Mouse (Mus musculus): Measurements from ENCODE around the gene Ly6g5b. TPM values are rescaled to one million over a fixed set of nuclear protein-coding genes. Genes with fewer than 3 reads are reported as not detected.
"Not testable (repeated sequence)": the region's sequence is repeated elsewhere in the genome, so short reads cannot be mapped to it uniquely, and the experiment has no call there.

Gene Ly6g5b
- polyA plus RNA-seq, 1 experiment from 2014 or later = 0.32 TPM

DNA sequence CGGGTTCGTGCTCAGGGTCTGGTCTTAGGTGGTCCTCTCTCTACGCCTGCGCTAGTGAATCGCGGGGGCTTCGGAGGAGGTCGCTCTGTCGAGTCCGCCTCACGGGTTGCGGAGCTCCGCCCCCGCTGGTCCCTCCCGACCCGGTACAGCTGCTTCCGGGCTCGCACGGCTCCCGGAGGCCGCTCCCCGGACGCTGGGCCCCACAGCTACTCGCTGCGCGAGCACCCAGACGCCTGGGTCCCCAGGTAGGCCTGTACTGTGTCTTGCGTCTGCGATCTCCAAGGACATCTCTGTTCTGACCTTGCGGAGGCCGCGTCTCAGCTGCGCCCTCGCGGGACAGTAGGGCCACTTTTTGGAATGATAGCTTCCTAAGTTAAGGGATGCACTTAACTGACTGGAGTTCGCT, 11.0 kb upstream of the Ly6g5b start, which contains the start of gene D17H6S53E:
D17H6S53E (plus strand) TSS at position 168 of the 406 bp plus-strand sequence.
- peak within 1 kb of the TSS; percentile 76 for H3K9ac ChIP-seq (replicated peaks)
- peaks cover 34% of the 10 kb centered on the region for H3K4me1 ChIP-seq (ENCODE audit: insufficient read depth)
- H3K27ac ChIP-seq (ENCODE audit: low read depth) = peak within 1 kb of the TSS; percentile 90
- WGBS (ENCODE audit: insufficient replicate concordance) = 4% methylated on average over 31 of the region's 36 CpGs
- TF ChIP-seq CTCF (IDR thresholded peaks at IDR 0.05; ENCODE audit: low read depth) (no peak), EP300 (IDR thresholded peaks at IDR 0.05; ENCODE audit: low read depth) (no peak)
- peak within 1 kb of the TSS; percentile 60 for H3K4me3 ChIP-seq (ENCODE audit: low read depth, low read length)
- peaks cover 24% of the 10 kb centered on the region for H3K36me3 ChIP-seq (replicated peaks; ENCODE audit: insufficient read depth, low read length)
- H3K9me3 ChIP-seq (ENCODE audit: low read length) = no peaks in the 10 kb centered on the region
- H3K27me3 ChIP-seq (ENCODE audit: insufficient read depth, low read length) = no peaks in the 10 kb centered on the region
- DNase-seq (peak; percentile 86), ATAC-seq (peak; percentile 48)
- H3K4me2 ChIP-seq (ENCODE audit: low read depth, low read length) = peak within 1 kb of the TSS; percentile 81

DNA sequence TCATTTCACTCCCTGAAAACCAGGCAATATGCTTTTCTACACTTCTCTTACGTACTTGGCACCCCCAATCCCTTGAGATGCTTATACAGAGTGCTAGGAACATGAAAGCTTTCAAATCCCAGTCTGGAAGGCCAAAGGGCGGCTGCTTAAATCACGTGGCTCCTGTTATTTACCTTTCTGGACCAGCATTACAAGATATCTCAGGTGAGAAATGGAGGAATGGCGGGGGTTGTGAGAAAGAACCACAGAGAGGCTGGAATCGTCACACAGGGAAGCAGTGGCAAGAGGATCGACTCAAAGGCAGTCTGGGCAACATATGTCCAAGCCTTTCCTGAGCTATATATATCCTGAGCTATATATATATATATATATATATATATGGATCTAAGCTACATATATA, 10.3 kb upstream of the Ly6g5b start:
- Histone ChIP-seq H3K4me3 (ENCODE audit: low read depth, low read length) (peak overlapping the region; percentile 60), H3K27me3 (ENCODE audit: insufficient read depth, low read length) (no peaks in the 10 kb centered on the region), H3K4me1 (ENCODE audit: insufficient read depth) (peaks cover 34% of the 10 kb centered on the region), H3K27ac (ENCODE audit: low read depth) (peak overlapping the region; percentile 90), H3K36me3 (replicated peaks; ENCODE audit: insufficient read depth, low read length) (peaks cover 23% of the 10 kb centered on the region), H3K9ac (replicated peaks) (peak overlapping the region; percentile 76), H3K4me2 (ENCODE audit: low read depth, low read length) (peak overlapping the region; percentile 81), H3K9me3 (ENCODE audit: low read length) (no peaks in the 10 kb centered on the region)
- no peak for DNase-seq
- WGBS (ENCODE audit: insufficient replicate concordance) = 32% methylated on average over 6 of the region's 6 CpGs
- no peak for TF ChIP-seq CTCF (IDR thresholded peaks at IDR 0.05; ENCODE audit: low read depth)
- no peak for TF ChIP-seq EP300 (IDR thresholded peaks at IDR 0.05; ENCODE audit: low read depth)
- ATAC-seq = no peak

DNA sequence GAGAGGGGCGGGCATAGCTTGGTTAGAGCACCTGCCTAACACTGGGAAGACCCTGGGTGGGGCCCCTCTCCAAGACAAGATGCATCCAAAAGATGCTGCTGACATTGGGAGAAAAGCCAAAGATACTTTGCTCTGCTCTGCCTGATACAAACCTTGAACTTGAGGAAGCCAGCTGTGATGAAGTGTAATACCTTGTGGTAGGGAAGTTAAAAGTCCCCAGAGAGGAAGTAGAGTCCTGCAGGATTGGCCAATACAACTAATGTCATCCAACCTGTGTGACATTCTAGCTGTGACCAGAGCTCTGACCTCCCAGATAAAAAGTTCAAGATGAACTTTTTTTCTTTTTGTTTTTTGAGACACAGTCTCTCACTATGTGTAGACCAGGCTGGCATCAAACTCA, 9.9 kb upstream of the Ly6g5b start:
- Histone ChIP-seq H3K36me3 (replicated peaks; ENCODE audit: insufficient read depth, low read length) (peaks cover 18% of the 10 kb centered on the region), H3K4me1 (ENCODE audit: insufficient read depth) (peaks cover 34% of the 10 kb centered on the region), H3K4me2 (ENCODE audit: low read depth, low read length) (peak overlapping the region; percentile 81), H3K27ac (ENCODE audit: low read depth) (peak overlapping the region; percentile 90), H3K9me3 (ENCODE audit: low read length) (no peaks in the 10 kb centered on the region), H3K4me3 (ENCODE audit: low read depth, low read length) (no peak overlapping the region), H3K9ac (replicated peaks) (no peak overlapping the region), H3K27me3 (ENCODE audit: insufficient read depth, low read length) (no peaks in the 10 kb centered on the region)
- 82% methylated on average over 1 of the region's 1 CpGs for WGBS (ENCODE audit: insufficient replicate concordance)
- no peak for DNase-seq
- no peak for ATAC-seq
- TF ChIP-seq EP300 (IDR thresholded peaks at IDR 0.05; ENCODE audit: low read depth) = no peak
- TF ChIP-seq CTCF (IDR thresholded peaks at IDR 0.05; ENCODE audit: low read depth) = no peak

DNA sequence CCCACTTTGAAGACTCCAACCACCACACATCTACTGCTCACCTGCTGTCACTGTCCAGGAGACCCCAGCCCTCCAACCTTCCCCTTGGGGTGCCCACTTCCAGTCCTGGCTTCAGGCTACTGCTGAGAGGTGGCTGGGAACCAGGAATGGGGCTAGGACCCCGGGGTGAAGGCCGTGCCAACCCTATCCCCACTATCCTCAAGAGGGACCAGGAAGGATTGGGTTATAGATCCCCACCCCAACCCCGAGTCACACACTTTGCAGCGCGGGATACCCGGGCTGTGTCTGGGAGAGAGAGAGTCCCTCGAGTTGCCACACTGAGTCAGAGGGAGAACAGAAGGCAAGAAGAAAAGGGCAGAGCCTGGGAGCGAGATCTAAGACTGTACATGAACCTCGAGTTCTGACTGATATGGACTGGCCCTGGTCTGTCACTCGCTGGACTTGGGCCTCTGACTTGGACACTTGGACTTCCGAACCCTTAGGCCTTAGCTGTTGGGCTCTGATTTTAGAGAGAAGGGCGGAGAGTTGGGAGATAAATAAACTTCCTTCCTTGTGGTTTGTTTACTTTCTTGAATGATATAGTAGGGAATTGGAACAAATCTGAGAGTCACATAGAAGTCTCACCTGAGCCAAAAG, 9.2 kb upstream of the Ly6g5b start:
- not testable (repeated sequence) for H3K4me2 ChIP-seq (ENCODE audit: low read depth, low read length); H3K27ac ChIP-seq (ENCODE audit: low read depth); H3K27me3 ChIP-seq (ENCODE audit: insufficient read depth, low read length); H3K9ac ChIP-seq (replicated peaks); H3K9me3 ChIP-seq (ENCODE audit: low read length); DNase-seq; ATAC-seq; H3K4me3 ChIP-seq (ENCODE audit: low read depth, low read length)
- 89% methylated on average over 12 of the region's 12 CpGs for WGBS (ENCODE audit: insufficient replicate concordance)
- peaks cover 35% of the 10 kb centered on the region for H3K4me1 ChIP-seq (ENCODE audit: insufficient read depth)
- H3K36me3 ChIP-seq (replicated peaks; ENCODE audit: insufficient read depth, low read length) = peaks cover 15% of the 10 kb centered on the region

DNA sequence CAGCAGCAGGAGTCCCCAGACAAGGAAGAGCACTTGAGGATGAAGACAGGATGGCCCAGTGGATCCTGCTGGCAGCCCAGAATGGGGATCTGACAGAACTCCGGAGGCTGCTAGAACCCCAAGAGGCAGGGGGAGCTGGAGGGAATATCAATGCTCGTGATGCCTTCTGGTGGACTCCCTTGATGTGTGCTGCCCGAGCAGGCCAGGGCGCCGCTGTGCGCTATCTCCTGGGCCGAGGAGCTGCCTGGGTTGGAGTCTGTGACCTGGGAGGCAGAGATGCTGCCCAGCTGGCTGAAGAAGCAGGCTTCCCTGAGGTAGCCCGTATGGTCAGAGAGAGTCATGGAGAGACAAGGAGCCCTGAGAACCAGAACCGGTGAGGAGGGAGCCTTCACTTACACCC, 8.1 kb upstream of the Ly6g5b start:
- DNase-seq; H3K4me2 ChIP-seq (ENCODE audit: low read depth, low read length); H3K9me3 ChIP-seq (ENCODE audit: low read length); H3K27me3 ChIP-seq (ENCODE audit: insufficient read depth, low read length); H3K27ac ChIP-seq (ENCODE audit: low read depth); H3K4me3 ChIP-seq (ENCODE audit: low read depth, low read length); H3K9ac ChIP-seq (replicated peaks); ATAC-seq: not testable (repeated sequence)
- Histone ChIP-seq H3K36me3 (replicated peaks; ENCODE audit: insufficient read depth, low read length) (peaks cover 19% of the 10 kb centered on the region), H3K4me1 (ENCODE audit: insufficient read depth) (peaks cover 32% of the 10 kb centered on the region)
- WGBS (ENCODE audit: insufficient replicate concordance) = 89% methylated on average over 9 of the region's 9 CpGs

DNA sequence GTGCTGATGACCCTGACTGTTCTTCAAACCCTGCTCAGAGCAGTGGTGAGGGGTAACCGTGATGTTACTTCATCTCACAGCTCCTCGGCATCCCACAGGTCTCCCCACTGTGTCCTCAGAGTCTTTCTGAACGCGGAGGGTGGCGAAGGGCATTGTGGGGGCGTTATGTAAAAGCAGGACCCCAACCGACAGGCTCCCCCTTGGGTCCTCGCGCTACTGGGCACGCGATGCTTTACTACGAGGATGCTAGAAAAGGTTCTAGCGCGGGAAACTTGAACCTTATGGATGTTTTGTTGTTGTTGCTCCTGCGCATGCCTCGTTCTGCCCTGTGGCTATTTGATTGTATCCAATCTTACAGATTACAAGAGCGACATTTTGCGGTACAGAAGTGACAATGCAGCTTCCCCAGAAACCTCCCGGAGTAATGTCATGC, 6.7 kb upstream of the Ly6g5b start, which contains the start of gene Csnk2b:
Csnk2b (minus strand) TSS at position 183 of the 433 bp plus-strand sequence.
- Histone ChIP-seq H3K4me3 (ENCODE audit: low read depth, low read length) (peak within 1 kb of the TSS; percentile 88), H3K9ac (replicated peaks) (peak within 1 kb of the TSS; percentile 89), H3K36me3 (replicated peaks; ENCODE audit: insufficient read depth, low read length) (peaks cover 25% of the 10 kb centered on the region), H3K9me3 (ENCODE audit: low read length) (no peaks in the 10 kb centered on the region), H3K27ac (ENCODE audit: low read depth) (peak within 1 kb of the TSS; percentile 93), H3K27me3 (ENCODE audit: insufficient read depth, low read length) (no peaks in the 10 kb centered on the region), H3K4me1 (ENCODE audit: insufficient read depth) (peaks cover 22% of the 10 kb centered on the region), H3K4me2 (ENCODE audit: low read depth, low read length) (peak within 1 kb of the TSS; percentile 93)
- ATAC-seq (peak; percentile 1; the same call in 1 of the 2 replicates), DNase-seq (peak; percentile 48)
- WGBS (ENCODE audit: insufficient replicate concordance) = under 1% methylated on average over 19 of the region's 19 CpGs
- TF ChIP-seq EP300 (IDR thresholded peaks at IDR 0.05; ENCODE audit: low read depth) = no peak
- peak; percentile 46 for TF ChIP-seq CTCF (IDR thresholded peaks at IDR 0.05; ENCODE audit: low read depth)

Measured in liver, postnatal 0 days (tissue).